Mouse (Mus musculus): ENCODE results near the gene Lrrc55. TPM values are rescaled to one million over a fixed set of nuclear protein-coding genes. Genes with fewer than 3 reads are reported as not detected.
A peak's percentile ranks its signal among the peaks of the same experiment; 100 is the strongest.

The Lrrc55 gene
- polyA plus RNA-seq, 2 experiments, result 0.08 TPM; not detected in 1

- WGBS (ENCODE audit: insufficient replicate concordance), result 50% methylated on average over 1 of the region's 1 CpGs
- Histone ChIP-seq H3K4me2 (ENCODE audit: low read depth) (no peak overlapping the region), H3K4me1 (replicated peaks; ENCODE audit: control insufficient read depth in 2 of 2, insufficient read depth in 2 of 2, low read length in 1 of 2) (no peaks in the 10 kb centered on the region; a peak in 1 of 4 replicates), H3K9ac (replicated peaks) (no peak overlapping the region), H3K27me3 (ENCODE audit: control insufficient read depth, insufficient read depth, low read length) (no peaks in the 10 kb centered on the region), H3K27ac (no peak overlapping the region), H3K36me3 (replicated peaks; ENCODE audit: control insufficient read depth, insufficient read depth, low read depth) (no peaks in the 10 kb centered on the region), H3K4me3 (ENCODE audit: insufficient read depth in 1 of 2, low read depth in 2 of 2, low read length in 2 of 2) (no peak overlapping the region), H3K9me3 (ENCODE audit: control insufficient read depth, low read length) (no peaks in the 10 kb centered on the region)
- TF ChIP-seq EP300 (IDR thresholded peaks at IDR 0.05; ENCODE audit: low read depth), result no peak
- TF ChIP-seq CTCF (IDR thresholded peaks at IDR 0.05; ENCODE audit: low read depth), result no peak
- no peak for ATAC-seq (ENCODE audit: insufficient read depth)
- DNase-seq (ENCODE audit: low read depth in 3 of 3, low spot score in 3 of 3), result no peak
These were observed 28.7 kb downstream of the Lrrc55 start for GRCm38 (mm10) chr2:85168327-85168726.

- H3K9ac ChIP-seq (replicated peaks), result no peak overlapping the region
These were observed 29.4 kb downstream of the Lrrc55 start for GRCm38 (mm10) chr2:85167624-85168023.

GRCm38 (mm10) chr2:85163311-85164047 is 33.5 kb downstream of the Lrrc55 start:
- H3K4me1 ChIP-seq (replicated peaks; ENCODE audit: control insufficient read depth in 2 of 2, insufficient read depth in 2 of 2, low read length in 1 of 2), result no peaks in the 10 kb centered on the region; a peak in 1 of 4 replicates
- no peak for DNase-seq (ENCODE audit: low read depth in 3 of 3, low spot score in 3 of 3)
- TF ChIP-seq EP300 (IDR thresholded peaks at IDR 0.05; ENCODE audit: low read depth), result no peak
- TF ChIP-seq CTCF (IDR thresholded peaks at IDR 0.05; ENCODE audit: low read depth), result no peak
- H3K4me2 ChIP-seq (ENCODE audit: low read depth), result no peak overlapping the region
- no peaks in the 10 kb centered on the region for H3K27me3 ChIP-seq (ENCODE audit: control insufficient read depth, insufficient read depth, low read length)
- no peak overlapping the region for H3K4me3 ChIP-seq (ENCODE audit: insufficient read depth in 1 of 2, low read depth in 2 of 2, low read length in 2 of 2)
- 25% methylated on average over 7 of the region's 7 CpGs for WGBS (ENCODE audit: insufficient replicate concordance)
- peak; percentile 41; the same call in 1 of the 2 replicates for ATAC-seq (ENCODE audit: insufficient read depth)
- H3K27ac ChIP-seq, result no peak overlapping the region
- no peak overlapping the region for H3K9ac ChIP-seq (replicated peaks)
- H3K36me3 ChIP-seq (replicated peaks; ENCODE audit: control insufficient read depth, insufficient read depth, low read depth), result no peaks in the 10 kb centered on the region
- H3K9me3 ChIP-seq (ENCODE audit: control insufficient read depth, low read length), result no peaks in the 10 kb centered on the region

More at GRCm38 (mm10) chr2:85167624-85168023, 29.4 kb downstream of the Lrrc55 start:
- Histone ChIP-seq H3K27ac (no peak overlapping the region), H3K4me3 (ENCODE audit: insufficient read depth in 1 of 2, low read depth in 2 of 2, low read length in 2 of 2) (no peak overlapping the region), H3K27me3 (ENCODE audit: control insufficient read depth, insufficient read depth, low read length) (no peaks in the 10 kb centered on the region), H3K9me3 (ENCODE audit: control insufficient read depth, low read length) (no peaks in the 10 kb centered on the region), H3K4me1 (replicated peaks; ENCODE audit: control insufficient read depth in 2 of 2, insufficient read depth in 2 of 2, low read length in 1 of 2) (no peaks in the 10 kb centered on the region; a peak in 1 of 4 replicates), H3K36me3 (replicated peaks; ENCODE audit: control insufficient read depth, insufficient read depth, low read depth) (no peaks in the 10 kb centered on the region), H3K4me2 (ENCODE audit: low read depth) (no peak overlapping the region)
- no peak for TF ChIP-seq CTCF (IDR thresholded peaks at IDR 0.05; ENCODE audit: low read depth)
- TF ChIP-seq EP300 (IDR thresholded peaks at IDR 0.05; ENCODE audit: low read depth), result no peak
- DNase-seq (ENCODE audit: low read depth in 3 of 3, low spot score in 3 of 3), result no peak
- ATAC-seq (ENCODE audit: insufficient read depth), result no peak
- WGBS (ENCODE audit: insufficient replicate concordance), result 13% methylated on average over 1 of the region's 1 CpGs

DNA sequence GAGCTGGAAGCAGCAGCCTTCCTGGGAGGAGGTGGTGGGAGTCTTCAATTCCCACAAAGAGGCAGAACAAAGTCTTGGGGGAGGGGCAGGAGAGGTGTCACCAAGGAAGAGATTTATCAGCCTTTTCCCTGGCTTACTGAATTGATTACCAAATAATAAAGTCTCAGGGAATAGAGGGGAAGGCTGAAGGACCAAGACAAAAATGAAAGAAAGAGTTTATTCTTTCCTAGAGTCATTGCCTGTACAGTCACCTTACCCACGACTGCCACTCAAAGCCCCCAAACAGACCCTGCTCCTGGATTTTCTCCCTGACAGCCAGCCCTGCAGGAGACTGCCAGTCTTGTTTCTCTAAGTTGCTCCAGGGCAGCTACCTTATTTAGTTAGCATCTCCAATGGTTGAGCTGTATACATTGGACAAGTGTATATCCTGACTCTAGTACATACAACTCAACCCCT is 35.3 kb downstream of the Lrrc55 start:
- DNase-seq (ENCODE audit: low read depth in 3 of 3, low spot score in 3 of 3) (no peak), ATAC-seq (ENCODE audit: insufficient read depth) (no peak)
- no peak overlapping the region for H3K27ac ChIP-seq
- H3K4me1 ChIP-seq (replicated peaks; ENCODE audit: control insufficient read depth in 2 of 2, insufficient read depth in 2 of 2, low read length in 1 of 2), result no peaks in the 10 kb centered on the region
- WGBS (ENCODE audit: insufficient replicate concordance), result 52% methylated on average over 1 of the region's 1 CpGs
- no peaks in the 10 kb centered on the region for H3K36me3 ChIP-seq (replicated peaks; ENCODE audit: control insufficient read depth, insufficient read depth, low read depth)
- no peaks in the 10 kb centered on the region for H3K27me3 ChIP-seq (ENCODE audit: control insufficient read depth, insufficient read depth, low read length)
- no peak overlapping the region for H3K4me3 ChIP-seq (ENCODE audit: insufficient read depth in 1 of 2, low read depth in 2 of 2, low read length in 2 of 2)
- no peak for TF ChIP-seq CTCF (IDR thresholded peaks at IDR 0.05; ENCODE audit: low read depth)
- no peak for TF ChIP-seq EP300 (IDR thresholded peaks at IDR 0.05; ENCODE audit: low read depth)
- no peaks in the 10 kb centered on the region for H3K9me3 ChIP-seq (ENCODE audit: control insufficient read depth, low read length)
- no peak overlapping the region for H3K9ac ChIP-seq (replicated peaks)
- no peak overlapping the region for H3K4me2 ChIP-seq (ENCODE audit: low read depth)

- Histone ChIP-seq H3K4me3 (ENCODE audit: insufficient read depth in 1 of 2, low read depth in 2 of 2, low read length in 2 of 2) (no peak overlapping the region), H3K4me1 (replicated peaks; ENCODE audit: control insufficient read depth in 2 of 2, insufficient read depth in 2 of 2, low read length in 1 of 2) (no peaks in the 10 kb centered on the region), H3K36me3 (replicated peaks; ENCODE audit: control insufficient read depth, insufficient read depth, low read depth) (no peaks in the 10 kb centered on the region), H3K27me3 (ENCODE audit: control insufficient read depth, insufficient read depth, low read length) (no peaks in the 10 kb centered on the region), H3K4me2 (ENCODE audit: low read depth) (no peak overlapping the region), H3K9me3 (ENCODE audit: control insufficient read depth, low read length) (no peaks in the 10 kb centered on the region), H3K9ac (replicated peaks) (no peak overlapping the region), H3K27ac (no peak overlapping the region)
- TF ChIP-seq CTCF (IDR thresholded peaks at IDR 0.05; ENCODE audit: low read depth), result no peak
- TF ChIP-seq EP300 (IDR thresholded peaks at IDR 0.05; ENCODE audit: low read depth), result no peak
- ATAC-seq (ENCODE audit: insufficient read depth), result no peak
- 68% methylated on average over 4 of the region's 4 CpGs for WGBS (ENCODE audit: insufficient replicate concordance)
- DNase-seq (ENCODE audit: low read depth in 3 of 3, low spot score in 3 of 3), result no peak
These were observed 35.9 kb downstream of the Lrrc55 start for GRCm38 (mm10) chr2:85160901-85161637.
